Mouse (Mus musculus) small intestine, adult 2 months (tissue): ENCODE measurements at regions not wholly inside any gene's neighbourhood (a gene's known extent, or its start where the extent isn't known, plus 50 kb on each side); places are given as distances from the start of the nearest gene placed in this dataset.

Experiments used
- CTCF ChIP-seq: fragments of 200-500 bp; IDR thresholded peaks from 2 replicates; pipeline ENCODE4 v1.5.1; 2012; ENCODE audit warnings: low read depth, mild to moderate bottlenecking, control low read depth, inconsistent platforms, low read length, moderate library complexity, mixed read lengths; ENCODE audit not compliant: insufficient replicate concordance, insufficient read length; ENCODE audit errors: extremely low read depth
- POLR2A ChIP-seq: fragments of 200-500 bp; IDR thresholded peaks from 2 replicates; pipeline ENCODE4 v1.6.1; 2012; ENCODE audit warnings: low read depth, mild to moderate bottlenecking, control low read depth, inconsistent platforms, low read length, moderate library complexity

- TF ChIP-seq POLR2A (no peak), CTCF (no peak)
These were observed 143.3 kb upstream of the Irx4 start for GRCm38 (mm10) chr13:73116822-73117632.
